Mouse (Mus musculus) lung, adult 2 months (tissue): Measurements from ENCODE around the gene Klk5. TPM values are rescaled to one million over a fixed set of nuclear protein-coding genes. Genes with fewer than 3 reads are reported as not detected.

ENCODE experiments used
- DNase-seq: peaks from one replicate; pipeline ENCODE4 v3.0.0; 2022
- H3K4me1 ChIP-seq: fragments of 200-500 bp; 2 replicates; pipeline ENCODE4 v1.6.1; 2011; ENCODE audit warnings: low read length; ENCODE audit not compliant: control insufficient read depth, insufficient read depth
- H3K4me3 ChIP-seq: fragments of 200-500 bp; replicated peaks from 2 replicates; pipeline ENCODE3; 2011; ENCODE audit warnings: low read depth, mild to moderate bottlenecking, control low read depth, low read length; ENCODE audit errors: extremely low read depth
- CTCF ChIP-seq: fragments of 200-500 bp; IDR thresholded peaks from 2 replicates; pipeline ENCODE4 v1.5.1; 2011; ENCODE audit warnings: mild to moderate bottlenecking, low read length, control low read depth; ENCODE audit not compliant: insufficient read depth
- POLR2A ChIP-seq: fragments of 200-500 bp; IDR thresholded peaks from 2 replicates; pipeline ENCODE4 v1.6.1; 2011; ENCODE audit warnings: low read depth, mild to moderate bottlenecking, control low read depth, low read length, borderline replicate concordance; ENCODE audit errors: extremely low read depth
- WGBS: fragments of 180-500 bp; shearing (Covaris S2); methylation state at CpG from one replicate; pipeline ENCODE4 v1.1.7; 2018; 5-methylcytosine and 5-hydroxymethylcytosine counted together
- polyA plus RNA-seq: library from polyadenylated mRNA; depleted of rRNA; stranded (reverse); fragments of >200 nt; gene quantifications from 2 replicates; pipeline ENCODE4 v1.2.3, GENCODE M21; 2012

Klk5 gene
- polyA plus RNA-seq, 1 experiment, result 2.7 TPM

- no peak for TF ChIP-seq CTCF
- TF ChIP-seq POLR2A, result no peak
- no peaks in the 10 kb centered on the region for H3K4me1 ChIP-seq
- DNase-seq, result no peak
- WGBS, result 73% methylated on average over 4 of the region's 4 CpGs
- H3K4me3 ChIP-seq, result no peak overlapping the region
Observed at GRCm38 (mm10) chr7:43827706-43828105, 14.1 kb upstream of the Klk5 start.

- WGBS, result 88% methylated on average over 8 of the region's 8 CpGs
- no peaks in the 10 kb centered on the region for H3K4me1 ChIP-seq
- no peak overlapping the region for H3K4me3 ChIP-seq
- no peak for DNase-seq
- TF ChIP-seq CTCF (no peak), POLR2A (no peak)
Observed at GRCm38 (mm10) chr7:43829006-43829405, 12.8 kb upstream of the Klk5 start.

DNA sequence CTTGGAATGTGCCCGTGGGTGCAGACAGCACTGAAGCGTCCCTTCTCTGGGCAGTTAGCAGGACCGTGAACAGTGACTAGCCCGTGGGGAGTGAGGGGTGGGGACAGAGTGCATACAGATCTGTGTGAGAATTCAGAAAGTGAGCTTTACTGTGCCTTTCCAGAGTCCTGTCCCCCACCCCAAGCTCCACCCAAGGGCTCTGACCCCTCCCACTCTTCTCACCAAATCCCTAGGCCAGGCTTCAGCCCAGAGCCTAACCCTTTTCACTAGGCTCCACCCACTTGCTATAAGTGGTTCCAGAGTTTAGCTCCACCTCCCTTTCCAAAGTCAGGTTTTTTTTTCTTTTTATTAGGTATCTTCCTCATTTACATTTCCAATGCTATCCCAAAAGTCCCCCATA is 2.0 kb downstream of the Klk5 start:
- no peak for TF ChIP-seq CTCF
- no peak for TF ChIP-seq POLR2A
- DNase-seq, result no peak
- 82% methylated on average over 4 of the region's 4 CpGs for WGBS
- no peaks in the 10 kb centered on the region for H3K4me1 ChIP-seq
- H3K4me3 ChIP-seq, result no peak overlapping the region

GRCm38 (mm10) chr7:43851616-43852015 is 9.8 kb downstream of the Klk5 start:
- Histone ChIP-seq H3K4me1 (no peaks in the 10 kb centered on the region), H3K4me3 (no peak overlapping the region)
- no peak for DNase-seq
- WGBS, result 84% methylated on average over 6 of the region's 6 CpGs
- TF ChIP-seq CTCF, result no peak
- no peak for TF ChIP-seq POLR2A

- H3K4me1 ChIP-seq, result no peaks in the 10 kb centered on the region
- WGBS, result 65% methylated on average over 9 of the region's 9 CpGs
- H3K4me3 ChIP-seq, result no peak overlapping the region
- no peak for DNase-seq
- TF ChIP-seq POLR2A (no peak), CTCF (no peak)
Observed at GRCm38 (mm10) chr7:43854642-43855380, 13.0 kb downstream of the Klk5 start.

DNA sequence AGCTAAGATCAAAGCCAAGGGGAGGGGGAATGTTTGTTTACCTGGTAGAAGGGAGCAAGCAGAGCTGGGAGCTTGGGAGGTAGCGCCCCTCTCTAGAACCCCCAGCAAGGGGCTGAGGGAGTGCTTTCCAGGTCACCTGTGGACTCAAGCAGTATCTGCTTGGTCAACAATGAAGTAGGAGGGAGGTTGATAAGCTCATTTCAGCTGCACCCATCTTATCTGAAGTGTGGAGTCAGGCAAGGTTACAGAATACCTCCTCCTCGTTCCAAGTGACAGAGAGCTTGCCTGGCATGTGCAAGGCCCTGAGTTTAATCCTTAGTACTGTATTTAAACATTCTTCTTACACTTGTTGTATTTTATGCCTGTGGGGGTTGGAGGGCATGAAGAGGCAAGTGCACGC is 13.9 kb downstream of the Klk5 start:
- Histone ChIP-seq H3K4me1 (no peaks in the 10 kb centered on the region), H3K4me3 (no peak overlapping the region)
- TF ChIP-seq POLR2A, result no peak
- no peak for TF ChIP-seq CTCF
- no peak for DNase-seq
- 52% methylated on average over 3 of the region's 3 CpGs for WGBS

- 58% methylated on average over 7 of the region's 7 CpGs for WGBS
- DNase-seq, result no peak
Observed at GRCm38 (mm10) chr7:43856307-43856706, 14.5 kb downstream of the Klk5 start.

GRCm38 (mm10) chr7:43857501-43857900 is 15.7 kb downstream of the Klk5 start:
- no peak for DNase-seq
- Histone ChIP-seq H3K4me1 (no peaks in the 10 kb centered on the region), H3K4me3 (no peak overlapping the region)
- TF ChIP-seq POLR2A (no peak), CTCF (no peak)
- 90% methylated on average over 12 of the region's 12 CpGs for WGBS

More at GRCm38 (mm10) chr7:43856307-43856706, 14.5 kb downstream of the Klk5 start:
- Histone ChIP-seq H3K4me3 (no peak overlapping the region), H3K4me1 (no peaks in the 10 kb centered on the region)
- no peak for TF ChIP-seq POLR2A
- TF ChIP-seq CTCF, result no peak

DNA sequence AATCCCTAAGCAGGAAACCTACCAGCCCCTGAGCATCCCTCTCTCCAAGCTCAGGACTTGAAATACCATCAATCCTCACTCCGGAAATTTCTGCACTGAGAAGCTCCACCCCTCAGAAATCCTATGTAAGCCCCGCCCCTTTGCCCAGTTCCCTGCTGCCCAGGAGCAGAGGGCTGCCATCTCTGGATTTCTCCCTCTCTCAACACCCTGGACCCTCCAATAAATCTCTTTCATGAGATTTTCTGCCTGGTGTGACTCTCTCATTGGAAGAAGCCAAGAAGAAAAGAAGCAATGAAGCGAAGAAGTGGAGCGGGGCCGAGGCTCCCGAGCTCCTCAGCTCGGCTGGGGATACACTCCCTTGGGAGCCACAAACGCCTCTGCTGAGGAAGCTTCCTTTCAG is 18.6 kb downstream of the Klk5 start:
- no peak overlapping the region for H3K4me3 ChIP-seq
- TF ChIP-seq POLR2A (no peak), CTCF (no peak)
- no peak for DNase-seq

GRCm38 (mm10) chr7:43873237-43873636 is 31.5 kb downstream of the Klk5 start:
- WGBS, result 9% methylated on average over 10 of the region's 10 CpGs
- Histone ChIP-seq H3K4me3 (no peak overlapping the region), H3K4me1 (no peaks in the 10 kb centered on the region)
- peak; percentile 60 for DNase-seq
- TF ChIP-seq CTCF, result peak; percentile 81
- TF ChIP-seq POLR2A, result no peak

More for the DNA sequence above, 18.6 kb downstream of the Klk5 start:
- WGBS, result 78% methylated on average over 8 of the region's 8 CpGs
- H3K4me1 ChIP-seq, result no peaks in the 10 kb centered on the region
